Mouse (Mus musculus) layer of hippocampus, adult 18-20 months (tissue): ENCODE results near the gene Cnksr3. TPM values are rescaled to one million over a fixed set of nuclear protein-coding genes. Genes with fewer than 3 reads are reported as not detected.

ENCODE experiments used
- DNase-seq, 2 experiments: peaks; one replicate each; pipeline ENCODE4 v3.0.0; 2022; ENCODE audit warnings: low spot score in 2 of 2
- total RNA-seq, 2 experiments: library from RNA; stranded (reverse); gene quantifications; 2 replicates each; pipeline ENCODE4 v1.2.3; 2021

The Cnksr3 gene
- total RNA-seq, 2 experiments from 2014 or later = 3.7 to 4.6 TPM

DNA sequence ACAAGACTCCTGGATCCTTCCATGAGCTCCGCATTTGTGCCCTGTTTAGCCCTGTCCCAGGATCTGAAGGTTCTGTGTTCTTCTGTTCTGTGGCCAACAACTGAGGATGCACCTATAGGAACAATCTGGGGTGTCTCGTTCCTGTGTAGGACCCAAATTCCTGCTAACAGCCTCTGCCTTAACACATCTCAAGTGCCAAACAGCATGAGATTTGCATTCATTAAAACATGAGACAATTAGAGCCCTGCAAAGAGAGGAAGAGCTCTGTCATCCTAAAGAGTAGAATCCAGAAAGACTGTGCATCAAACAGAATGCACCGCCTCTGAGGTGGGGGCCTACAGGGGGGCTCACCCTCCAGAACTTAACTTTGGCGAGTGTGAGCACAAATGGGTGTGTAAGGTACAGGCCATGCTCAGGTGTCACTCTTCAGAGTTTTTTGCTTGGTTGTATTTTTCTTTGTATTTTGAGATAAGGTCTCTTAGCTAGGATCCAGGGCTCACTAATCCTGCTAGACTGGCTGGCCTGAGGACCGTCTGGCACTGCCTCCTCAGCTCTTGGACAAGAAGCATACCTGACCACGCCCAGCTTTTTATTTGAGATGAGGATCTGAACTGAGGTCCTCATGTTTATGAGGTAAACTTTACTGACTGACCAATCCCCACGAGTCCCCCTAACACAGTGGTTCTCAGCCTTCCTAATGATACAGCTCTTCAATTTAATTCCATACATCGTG is 15.2 kb downstream of the Cnksr3 start:
- no peak for DNase-seq

DNA sequence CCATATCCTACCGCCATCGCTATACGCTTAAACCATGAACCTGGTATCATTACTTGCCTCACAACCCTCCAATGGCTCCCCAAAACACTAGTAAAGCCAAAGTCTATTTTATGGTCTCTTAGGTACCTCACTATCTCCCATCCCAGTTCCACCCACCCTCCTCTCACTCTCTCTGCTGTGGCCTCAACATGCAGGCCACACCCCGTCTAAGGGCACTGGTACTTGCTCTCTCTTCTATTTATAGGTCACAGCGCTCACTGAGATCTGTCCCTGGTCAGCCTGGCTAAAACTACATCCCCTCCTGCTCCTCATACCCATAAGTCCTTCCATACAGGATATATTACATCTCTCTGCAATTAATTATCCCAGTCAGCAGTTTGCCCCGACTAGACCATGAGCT is 16.1 kb downstream of the Cnksr3 start:
- no peak for DNase-seq

DNA sequence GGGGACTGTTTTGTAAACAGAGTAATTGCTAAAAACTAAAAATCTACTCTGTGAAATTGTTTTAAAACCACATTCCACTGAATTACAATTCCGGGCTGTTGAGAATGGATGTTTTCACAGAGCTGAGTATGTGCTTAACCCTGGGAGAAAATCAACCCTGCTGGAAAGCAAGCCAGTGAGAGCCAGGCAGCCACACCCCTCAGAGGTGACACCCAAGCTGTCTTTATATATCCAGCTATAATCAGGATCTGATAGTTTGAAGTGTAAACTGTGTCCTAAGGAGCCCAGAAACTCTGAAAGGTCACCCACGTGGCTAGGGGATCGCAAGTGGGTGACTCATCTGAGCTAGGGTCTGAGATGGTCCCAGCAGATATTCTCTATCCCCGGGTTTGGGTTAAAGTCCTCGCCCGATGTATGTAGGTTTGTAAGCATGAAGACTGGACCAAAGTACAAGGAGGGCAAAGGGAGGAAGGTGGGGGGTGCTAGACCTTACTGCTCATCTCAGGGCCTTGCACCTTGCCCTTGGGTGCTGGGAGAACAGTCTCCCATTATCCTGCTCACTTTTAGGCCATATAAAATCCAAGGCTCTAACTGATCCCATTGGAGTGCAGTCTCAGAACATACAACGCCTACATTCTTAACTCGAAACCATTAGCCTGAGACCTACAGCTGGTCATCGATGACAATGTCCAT is 20.2 kb downstream of the Cnksr3 start:
- no peak for DNase-seq

DNA sequence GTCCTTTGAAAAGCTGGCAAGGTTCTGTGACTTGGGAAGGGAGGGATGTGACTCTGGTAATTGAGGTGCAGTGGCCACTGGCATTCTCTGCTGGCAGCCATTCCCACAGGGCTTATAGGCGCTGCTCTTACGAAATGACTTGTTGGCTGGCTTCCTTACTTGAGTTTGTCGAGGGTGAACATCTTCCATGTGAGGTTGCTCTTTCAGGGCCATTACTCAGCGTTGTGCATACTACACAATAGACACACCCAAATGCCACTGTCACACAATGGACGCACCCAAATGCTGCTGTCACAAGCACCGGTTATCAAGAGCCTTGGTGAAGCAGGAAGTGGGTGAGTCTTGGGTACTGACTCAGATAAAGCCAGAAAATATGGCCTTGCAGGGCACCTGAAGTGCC is 22.8 kb downstream of the Cnksr3 start:
- no peak for DNase-seq

DNA sequence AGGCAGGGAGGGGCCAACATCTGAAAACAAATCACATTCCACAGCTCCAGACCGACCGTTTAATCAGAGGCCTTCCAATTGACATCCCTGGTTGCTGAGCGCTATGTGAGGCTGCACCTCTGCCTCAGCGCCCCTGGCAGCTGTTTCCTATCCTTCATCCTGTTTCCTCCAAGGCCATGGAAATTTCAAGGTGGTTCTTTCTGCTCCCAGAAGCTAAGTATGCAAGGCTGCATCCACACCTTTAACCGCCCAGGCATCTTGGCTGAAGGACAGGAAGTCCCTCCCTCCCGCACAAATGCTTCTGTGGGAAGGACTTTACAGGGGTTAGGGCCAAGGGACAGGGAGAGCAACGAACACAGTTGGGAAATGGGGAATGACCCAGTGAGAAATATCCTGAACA is 24.2 kb downstream of the Cnksr3 start:
- DNase-seq = no peak

DNA sequence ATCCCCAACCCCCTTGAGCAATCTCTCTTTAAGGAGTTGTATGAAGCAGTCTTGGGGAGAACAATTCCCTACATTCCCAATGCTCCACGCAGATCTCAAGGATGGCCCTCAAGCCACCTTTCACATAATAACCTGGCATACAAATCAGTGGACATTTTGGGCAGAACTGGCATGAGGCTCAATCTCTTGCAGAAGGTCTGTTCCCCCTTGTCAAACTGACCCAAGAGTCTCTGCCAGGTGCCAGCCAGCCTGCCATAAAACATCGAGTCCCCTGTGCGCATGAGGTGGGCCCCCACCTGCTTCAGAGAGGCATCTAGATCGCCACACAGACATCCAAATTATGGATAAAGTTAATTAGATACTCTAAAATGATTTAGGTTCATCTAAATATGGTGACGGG is 25.0 kb downstream of the Cnksr3 start:
- DNase-seq = no peak

DNA sequence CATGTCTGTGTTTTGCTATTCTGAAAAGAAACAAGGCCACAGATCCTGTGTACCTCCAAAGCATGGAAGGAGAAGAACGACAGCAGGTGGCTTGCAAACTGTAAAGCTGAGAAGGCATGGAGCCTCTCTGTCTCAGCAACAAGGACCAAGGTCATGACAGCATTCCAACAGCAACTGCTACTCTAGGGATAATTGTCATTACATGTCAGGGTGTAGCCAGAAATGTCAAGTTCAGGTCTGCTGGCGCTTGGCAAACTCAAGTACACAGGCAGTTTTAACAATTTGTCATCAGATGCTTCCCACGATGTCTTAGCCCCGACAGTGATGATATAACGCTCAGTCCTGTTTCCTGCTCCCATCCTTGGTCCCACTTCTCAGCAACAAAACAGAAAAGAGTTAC is 26.0 kb downstream of the Cnksr3 start:
- DNase-seq = no peak

DNA sequence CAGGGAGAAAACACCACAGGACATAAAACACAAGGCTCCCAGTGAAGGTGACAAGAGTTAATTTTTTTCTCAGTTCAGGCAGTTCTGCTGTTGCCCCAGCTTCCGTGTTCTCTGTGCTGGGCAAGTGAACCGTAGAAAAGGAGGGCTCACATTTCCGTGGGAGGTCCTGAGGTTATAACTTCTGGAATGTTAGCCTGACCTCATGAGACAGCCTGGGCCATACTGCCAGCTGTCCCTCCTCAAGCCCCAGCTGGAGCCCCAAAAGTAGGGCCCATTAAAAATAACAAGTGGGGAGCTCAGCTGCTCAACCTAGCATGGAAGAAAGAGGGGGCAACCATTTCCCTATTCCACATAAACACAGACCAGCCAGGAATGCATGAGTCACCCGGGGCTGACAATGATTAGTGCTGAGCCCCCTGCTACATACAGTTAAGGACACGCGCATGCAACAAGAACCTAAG is 28.8 kb downstream of the Cnksr3 start:
- DNase-seq = no peak

DNA sequence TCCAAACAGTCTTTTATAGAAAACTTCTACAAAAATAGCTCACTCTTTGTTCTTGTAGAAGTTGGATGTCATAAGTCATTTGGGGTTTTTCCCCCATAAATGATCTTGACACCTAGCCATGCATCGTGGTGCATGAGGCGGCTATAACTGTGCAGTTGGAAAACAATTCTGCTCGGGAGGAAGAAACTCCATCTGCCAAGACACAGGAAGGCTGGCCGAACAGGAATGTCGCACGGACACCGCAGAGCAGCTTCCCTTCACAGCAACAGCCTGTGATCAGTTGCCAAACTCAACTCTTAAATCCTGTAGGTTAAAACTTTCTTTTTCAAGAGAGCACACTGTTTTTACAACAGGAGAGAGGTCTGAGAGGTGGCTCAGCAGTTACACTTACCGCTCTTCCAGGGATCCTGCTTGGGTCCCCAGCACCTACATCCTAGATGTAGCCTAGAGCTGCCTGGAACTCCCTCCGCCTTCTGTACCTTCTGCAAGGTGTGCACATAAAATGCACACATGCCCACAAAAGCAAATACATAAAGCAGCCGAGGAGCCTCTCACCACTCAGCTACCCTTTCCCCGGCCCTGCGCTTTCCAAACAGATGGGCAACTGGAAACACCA is 29.4 kb downstream of the Cnksr3 start:
- no peak for DNase-seq

DNA sequence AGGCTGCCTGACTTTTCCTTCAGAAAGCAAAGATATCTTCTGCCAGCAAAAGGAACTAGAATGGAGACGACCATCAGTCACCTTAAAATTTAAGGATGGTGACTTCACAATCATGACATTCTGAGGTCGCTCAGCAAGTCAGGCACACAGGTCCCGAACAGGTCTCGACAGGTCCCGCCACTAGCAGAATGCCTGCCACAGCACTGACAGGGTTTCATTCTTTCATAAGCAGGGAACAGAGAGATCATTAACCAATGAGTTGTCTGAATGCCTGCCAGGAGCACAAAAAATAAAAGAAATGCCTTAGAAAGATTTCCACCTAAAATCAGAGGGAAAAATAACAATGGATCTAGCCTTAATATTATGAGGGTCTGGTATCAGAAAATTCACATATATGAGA is 31.7 kb downstream of the Cnksr3 start:
- no peak for DNase-seq

DNA sequence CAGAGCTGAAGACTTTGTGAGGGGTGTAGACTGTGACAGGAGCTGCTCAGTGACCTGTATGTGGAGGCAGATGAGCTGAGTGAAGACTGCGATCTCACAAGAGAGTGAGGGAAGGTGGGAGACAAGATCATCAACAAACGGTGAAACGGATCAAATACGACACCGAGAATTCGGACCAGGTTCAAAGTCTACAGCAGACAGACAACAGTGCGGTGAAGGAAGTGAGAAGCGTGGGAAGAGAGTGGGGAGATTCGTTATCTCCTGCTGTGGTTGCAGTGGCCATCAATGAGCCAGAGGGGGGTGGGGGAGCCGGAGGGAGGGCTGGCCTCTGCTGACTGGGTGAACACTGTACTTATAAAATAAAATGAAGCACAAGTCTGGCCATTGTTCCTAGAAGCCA is 33.5 kb downstream of the Cnksr3 start:
- DNase-seq = no peak

DNA sequence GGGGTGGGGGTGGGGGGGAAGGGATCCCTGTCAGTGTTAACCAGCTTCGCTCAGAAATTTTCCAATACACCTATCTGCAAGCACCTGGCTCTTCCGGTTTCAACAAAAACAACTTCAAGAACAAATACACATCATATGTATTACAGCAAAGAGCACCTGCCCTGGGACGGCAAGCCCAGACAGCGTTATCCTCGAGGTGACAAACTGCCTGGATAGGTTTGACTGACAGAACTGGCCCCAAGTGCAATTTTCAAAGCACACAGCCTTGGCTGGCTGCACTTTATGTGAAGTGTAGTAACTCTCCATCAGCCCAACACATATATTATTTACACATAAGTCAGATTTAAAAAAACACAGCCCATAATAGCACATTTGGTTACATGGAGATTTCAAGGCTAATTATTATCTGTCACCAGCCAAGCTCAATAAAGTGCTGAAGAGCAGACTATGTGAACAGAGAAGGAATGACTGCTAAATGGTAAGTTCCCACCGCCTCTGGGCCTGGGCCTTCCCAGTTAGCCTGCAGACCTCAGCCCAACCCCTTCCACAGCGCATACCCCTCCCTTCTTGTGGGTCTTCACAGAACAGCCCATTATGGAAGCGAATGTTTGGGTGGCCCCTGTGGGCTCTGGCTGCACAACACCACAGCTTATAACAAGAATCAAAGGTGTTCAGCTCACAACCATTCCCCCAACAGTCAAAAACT is 35.7 kb downstream of the Cnksr3 start:
- no peak for DNase-seq

DNA sequence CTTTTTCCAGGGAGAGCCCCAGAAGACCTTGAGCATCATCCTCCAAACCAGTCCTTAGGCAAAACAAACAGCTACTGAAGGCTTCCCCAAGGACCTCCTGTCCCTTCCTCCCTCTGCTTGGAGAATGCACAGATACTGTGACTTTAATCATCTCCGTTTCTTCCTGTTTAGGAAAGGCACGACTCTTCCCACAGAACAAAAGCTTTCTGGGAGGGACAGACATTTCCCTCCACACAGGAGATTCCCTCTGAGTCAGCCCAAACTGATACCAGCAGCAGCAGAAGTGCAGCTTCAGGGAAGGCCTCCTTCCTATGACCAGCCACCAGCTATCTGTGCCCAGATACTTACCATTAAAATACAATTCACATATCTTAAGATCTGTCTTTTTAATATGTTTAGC is 37.6 kb downstream of the Cnksr3 start:
- DNase-seq = no peak

DNA sequence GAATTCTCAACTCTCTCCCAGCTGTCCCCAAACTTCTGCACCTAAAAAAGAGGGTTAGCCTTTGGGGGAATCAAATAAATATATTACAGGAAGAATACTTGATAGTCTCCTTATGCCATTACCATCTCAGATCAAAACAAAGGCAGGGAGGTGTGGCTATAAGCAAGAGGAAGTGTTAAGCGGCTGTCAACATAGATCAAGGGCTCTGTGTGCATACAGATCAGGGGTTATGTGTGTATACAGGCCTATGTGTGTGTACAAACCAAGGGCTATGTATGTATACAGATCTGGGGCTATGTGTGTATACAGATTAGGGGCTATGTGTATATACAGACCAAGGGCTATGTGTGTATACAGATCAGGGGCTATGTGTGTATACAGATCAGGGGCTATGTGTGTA is 38.9 kb downstream of the Cnksr3 start:
- no peak for DNase-seq

DNA sequence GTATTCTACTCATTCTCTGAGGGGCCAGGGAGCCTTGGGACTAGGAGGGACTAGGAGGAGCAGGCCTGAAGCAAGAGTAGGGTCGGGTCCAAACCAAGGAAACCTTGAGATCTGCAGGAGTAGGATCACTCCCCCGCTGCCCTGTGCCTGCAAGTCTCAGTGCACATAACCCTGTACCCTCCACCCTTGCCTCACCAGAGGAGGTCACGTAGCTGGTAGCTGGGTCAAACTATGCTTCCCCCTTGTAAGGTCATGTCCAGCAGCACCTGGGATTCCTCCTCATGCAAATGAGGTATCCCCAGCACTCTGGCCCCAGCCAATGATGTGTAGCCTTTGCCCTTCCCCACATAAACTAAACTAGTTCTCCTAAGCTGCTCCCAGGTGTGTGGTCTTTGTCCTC is 41.6 kb downstream of the Cnksr3 start:
- no peak for DNase-seq

DNA sequence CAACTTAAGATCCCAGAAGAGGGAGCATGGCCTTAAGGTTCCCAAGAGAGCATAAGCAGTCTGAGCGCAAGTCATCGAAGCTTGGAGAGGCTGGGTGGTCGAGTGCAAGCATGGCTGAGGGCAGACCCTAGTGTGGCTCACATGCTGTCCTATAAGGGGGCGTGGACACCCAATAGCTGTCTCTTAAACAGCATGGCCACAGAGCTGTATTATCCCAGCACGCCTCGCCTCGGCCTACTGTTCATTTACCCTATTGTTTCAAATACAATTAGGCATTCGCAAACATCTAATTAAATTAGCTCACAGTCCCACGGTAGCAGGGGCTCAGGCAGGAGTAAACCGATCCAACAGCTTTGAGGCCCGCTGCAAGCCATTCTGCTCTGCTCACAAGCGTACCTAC is 49.0 kb downstream of the Cnksr3 start:
- no peak for DNase-seq

DNA sequence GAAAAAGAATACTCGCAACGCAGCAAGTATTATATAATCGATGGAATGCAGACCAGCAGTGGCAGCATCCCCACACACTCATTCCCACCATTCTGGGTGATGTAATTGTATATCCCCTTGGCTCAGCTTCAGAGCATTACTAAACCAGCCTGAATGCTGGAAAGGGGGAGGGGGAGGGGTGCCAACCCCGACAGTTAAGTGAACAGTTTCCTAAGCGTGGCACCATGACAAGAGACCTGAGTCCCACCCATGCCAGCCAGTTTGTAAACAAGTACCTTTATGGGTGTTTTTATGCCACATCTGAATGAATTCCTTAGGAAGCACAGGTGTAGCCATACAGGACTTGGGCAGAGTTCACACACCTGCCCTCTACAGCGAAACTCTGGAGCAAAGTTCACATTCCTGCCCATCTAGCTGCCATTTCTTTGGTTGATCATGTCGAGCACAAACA is 53.0 kb downstream of the Cnksr3 start:
- no peak for DNase-seq

DNA sequence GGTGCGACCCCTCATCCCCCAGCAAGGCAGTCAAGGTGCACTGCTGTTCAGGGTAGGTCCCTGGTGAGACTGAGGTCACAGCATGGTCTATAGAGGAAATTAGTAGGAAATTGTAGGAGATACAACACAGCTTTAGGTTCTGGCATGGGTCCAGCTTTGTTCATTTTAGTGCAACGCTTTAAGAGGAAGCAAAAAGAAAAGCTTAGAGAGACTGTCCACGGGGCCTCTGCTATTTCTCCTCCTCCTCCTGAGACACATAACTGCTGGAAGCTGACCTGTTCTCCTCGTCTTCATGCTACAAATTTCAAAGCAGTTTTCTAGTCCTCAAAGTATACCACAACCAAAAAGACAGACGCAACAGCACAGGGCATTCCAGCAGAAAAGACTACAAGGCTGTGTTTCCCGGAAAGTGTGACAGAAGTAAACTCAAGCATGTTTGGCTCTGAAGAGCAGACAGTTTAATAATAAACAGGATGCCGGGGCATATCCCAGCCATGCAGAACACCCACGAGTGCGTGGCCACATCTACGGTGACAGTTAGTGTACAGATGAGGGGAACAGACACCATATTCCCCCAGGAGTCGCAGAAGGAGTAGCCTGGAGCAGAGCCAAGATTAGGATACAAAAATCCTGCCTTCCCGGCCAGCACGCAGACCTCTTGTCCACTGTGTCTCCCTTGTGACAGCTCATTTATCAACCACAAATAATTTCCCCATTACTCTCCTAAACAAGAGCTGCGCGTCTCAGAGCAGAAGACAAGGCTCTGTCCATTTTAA is 53.6 kb downstream of the Cnksr3 start:
- DNase-seq = peak; percentile 5 to 43

DNA sequence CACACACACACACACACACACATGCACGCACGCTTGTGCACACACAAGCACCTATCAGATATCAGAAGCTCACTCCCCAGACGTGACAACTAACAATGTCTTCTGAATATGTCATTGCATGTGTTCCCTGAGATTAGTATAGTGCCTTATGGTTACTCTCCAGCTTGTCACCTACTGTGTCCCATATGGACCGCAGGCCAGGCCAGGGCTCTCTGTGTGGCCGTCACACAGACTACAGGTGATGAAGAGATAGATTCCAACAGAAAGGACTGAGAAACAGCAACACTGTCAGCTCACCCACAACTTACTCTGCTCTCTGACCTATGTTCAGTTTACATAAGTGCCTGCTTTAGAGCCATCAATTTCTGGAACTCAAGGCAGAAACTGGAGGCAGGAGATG is 57.2 kb downstream of the Cnksr3 start:
- DNase-seq = no peak

DNA sequence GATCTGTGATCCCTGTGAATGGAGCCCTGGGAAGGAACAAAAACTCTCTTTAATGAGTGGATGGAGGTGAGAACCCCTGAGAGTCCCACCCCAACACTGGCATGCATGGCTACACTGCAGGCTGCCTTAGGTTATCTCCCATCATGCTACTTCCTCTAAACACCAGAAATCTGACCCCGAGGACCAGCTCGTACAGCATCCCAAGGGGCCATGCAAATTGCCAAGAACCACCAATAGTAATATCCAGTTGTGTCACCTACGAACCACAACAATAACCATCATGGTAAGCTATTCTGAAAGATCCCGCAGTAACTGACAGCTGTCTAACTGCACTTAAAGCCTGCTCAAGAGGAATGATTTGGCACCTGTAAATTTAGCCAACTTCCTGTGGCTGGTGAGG is 59.1 kb downstream of the Cnksr3 start:
- DNase-seq = no peak
